Mouse (Mus musculus) right cerebral cortex, adult 18-20 months (tissue): Measurements from ENCODE around the gene Rtkn2.

ENCODE experiments used
- DNase-seq: peaks from one replicate; pipeline ENCODE4 v3.0.0; 2022; ENCODE audit warnings: mixed read lengths

Gene Rtkn2

DNA sequence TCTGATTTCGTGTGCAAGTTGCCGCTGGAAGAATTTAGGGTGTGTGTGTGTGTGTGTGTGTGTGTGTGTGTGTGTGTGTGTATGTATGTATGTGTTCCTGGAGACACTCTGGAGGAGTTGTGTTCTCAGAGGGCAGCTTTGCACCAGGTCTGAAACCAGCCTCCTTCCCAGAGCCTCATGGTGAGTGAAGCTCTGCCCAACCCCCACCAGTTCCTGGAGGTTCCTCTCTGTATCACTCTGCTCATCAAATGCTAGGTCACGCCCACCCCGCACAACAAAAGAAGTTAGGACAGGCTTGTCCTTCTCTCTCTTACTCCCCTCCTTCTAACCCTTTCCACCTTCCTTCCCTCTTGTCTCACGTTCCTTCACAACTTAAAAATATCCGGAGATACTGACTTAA lies 64.6 kb downstream of the Rtkn2 start:
- DNase-seq: no peak

DNA sequence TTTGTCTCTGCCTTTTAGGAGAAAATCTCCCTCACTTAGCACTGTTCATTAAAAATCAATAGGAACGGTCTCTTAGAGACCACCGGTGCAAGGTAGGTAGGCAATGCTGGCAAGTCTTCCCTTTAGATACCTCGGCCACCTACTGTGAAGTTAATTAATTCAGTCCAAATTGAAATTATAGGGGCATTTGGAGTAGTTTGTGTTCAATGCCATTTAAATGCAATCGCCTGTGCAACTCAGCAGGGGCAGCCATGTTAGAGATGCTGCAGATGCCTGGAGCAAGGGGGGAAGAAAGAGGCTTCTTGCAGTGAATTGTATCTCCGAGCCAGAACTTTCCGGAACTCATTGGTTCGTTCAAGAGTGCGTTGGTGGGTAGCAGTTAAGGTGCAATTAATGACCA lies 65.5 kb downstream of the Rtkn2 start:
- DNase-seq: no peak

DNA sequence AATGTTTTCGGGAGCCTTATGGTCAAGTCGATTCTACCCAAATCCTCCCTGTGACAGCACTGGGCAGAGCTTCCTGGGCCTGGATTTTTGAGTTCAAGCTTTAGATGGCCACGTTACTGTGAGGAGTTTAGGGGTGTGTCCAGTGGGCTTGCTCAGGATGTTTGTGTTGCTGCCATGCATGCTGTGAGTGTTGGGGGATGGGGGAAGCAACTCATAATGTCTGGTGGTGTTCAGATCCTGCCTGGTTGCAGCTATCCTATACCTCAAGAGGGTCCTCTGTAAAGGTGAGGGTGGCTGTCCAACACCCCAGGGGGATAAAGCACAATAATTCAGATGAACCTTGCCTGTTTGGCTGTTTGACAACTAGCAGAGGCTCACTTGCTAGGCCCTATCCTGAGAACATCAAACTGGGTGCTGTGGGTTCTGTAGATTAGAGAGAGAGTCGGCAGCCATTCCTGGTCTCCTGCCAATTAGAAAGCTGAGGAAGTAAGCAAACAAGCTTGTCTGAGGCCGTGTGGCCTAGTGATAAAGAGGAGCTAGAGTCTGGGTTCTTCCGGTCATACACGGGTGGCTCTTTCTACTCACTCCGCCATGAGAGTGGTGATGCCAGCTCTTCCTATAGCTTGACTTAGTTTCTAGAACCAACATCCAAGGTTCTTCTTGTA lies 69.4 kb downstream of the Rtkn2 start:
- no peak for DNase-seq

DNA sequence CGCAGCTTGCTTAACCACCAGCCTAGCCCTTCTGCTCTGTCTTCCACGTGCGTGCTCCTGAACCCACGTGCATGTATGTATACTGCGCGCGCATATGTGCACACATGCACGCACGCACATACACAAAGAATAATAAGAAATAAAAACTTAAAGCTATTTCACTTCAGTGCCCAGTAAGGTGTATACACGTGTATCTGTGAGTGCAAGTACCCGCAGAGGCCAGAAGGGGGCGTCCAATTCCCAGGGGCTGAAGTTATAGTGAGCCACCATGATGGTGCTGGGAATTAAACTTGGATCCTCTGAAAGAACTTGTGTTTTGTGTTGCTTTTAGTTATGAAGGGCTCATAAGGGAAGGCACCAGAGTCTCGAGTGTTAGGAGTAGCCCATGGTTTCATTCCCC lies 71.5 kb downstream of the Rtkn2 start:
- no peak for DNase-seq

DNA sequence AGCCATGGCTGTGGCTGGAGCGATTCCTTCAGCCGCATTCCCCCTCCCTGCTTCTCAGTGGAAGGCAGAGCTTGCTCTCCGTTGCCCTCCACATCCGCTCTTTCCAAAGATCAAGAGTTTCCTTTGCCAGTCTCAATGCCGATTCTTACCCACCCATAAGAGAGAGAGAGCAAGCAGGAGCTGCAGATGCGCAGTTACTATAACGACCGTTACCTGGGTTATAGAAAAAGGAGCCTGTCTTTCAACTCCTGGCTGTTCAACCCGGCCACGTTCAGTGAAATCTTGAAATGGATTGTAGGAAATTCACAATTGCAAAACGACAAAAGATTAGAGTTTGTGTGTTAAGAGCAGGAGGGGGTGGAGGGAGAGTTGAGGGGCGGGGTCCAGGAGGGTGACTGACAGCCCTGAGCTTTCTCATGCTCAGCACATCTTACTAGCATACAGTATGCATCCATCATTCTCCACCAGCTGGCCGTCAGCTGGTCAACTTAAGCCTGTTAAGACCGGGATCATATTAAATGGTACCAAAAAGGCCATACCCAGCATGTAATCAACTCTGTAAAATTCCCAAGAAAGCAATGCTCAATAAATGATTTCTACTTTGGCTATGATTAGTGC lies 72.1 kb downstream of the Rtkn2 start:
- DNase-seq: no peak

DNA sequence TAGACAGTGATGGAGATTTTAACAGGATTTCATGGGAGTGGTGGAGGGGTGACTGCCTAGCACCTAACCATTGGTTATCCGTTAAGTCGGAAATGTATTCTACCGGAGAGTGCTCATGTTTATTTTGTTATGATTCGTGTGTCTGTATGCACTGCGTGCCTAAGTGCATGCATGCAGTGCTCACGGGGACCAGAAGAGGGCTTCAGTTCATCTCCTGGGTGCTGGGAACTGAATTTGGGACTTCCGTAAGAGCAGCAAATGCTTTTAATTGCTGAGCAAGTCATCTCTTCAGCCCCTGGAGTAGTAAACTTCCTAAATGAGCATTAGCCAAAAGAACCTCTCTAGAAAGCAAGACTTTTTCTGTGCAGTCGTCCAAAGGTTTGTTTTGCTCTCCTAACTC lies 72.9 kb downstream of the Rtkn2 start:
- DNase-seq: no peak

DNA sequence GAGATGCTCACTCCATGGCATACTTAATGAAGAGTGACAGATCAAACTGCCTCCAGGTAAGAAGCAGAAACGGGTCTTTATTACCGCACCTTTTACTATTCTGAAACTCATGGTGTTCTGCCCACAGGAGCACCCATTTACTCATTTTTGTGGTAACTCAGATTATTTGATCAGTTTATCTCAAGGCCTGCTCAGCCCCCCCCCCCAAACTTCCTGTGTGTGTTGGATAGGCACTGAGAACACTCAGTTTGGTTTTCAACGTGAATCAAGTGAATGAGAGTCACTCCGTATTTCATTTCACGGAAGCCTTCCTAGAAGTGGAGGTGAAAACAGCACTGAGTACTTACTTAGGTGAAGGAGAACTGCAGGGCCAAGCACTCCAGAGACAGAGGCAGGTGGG lies 74.8 kb downstream of the Rtkn2 start:
- DNase-seq: no peak

DNA sequence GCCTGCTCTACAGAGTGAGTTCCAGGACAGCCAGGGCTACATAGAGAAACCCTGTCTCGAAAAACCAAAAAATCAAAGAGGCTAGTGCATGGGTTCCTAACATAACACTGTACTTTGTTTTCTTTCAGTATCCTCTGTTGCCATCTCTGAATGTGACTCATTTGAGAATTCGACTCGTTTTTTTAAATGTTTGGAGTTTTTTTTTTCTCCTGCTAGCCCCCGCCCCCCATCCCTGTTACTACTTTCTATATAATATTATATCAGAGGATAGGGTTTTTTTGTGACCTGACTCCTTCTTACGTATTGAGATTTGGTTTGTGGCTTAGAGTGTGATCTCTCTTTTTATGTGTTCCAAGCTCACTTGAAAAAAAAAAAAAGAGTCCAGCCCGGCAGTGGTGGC lies 75.3 kb downstream of the Rtkn2 start:
- no peak for DNase-seq

DNA sequence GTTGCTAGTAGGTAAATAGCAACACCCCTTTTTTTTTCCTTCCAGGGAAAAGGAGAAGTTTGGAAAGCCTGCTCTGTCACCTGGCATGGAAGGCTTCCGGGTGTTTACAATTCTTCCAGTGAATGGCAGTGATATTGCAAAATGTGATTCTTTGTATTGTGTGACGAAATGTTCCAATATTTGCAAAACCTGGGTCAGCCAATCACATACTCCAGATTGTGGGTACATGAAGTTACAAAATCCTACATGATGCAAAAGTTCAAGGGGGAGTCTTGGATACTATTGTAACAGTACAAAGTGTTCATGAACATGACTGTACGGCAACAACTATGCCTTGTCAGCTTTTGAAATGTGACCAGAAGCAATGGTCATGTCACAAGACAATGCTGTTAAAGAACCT lies 78.5 kb downstream of the Rtkn2 start:
- no peak for DNase-seq

DNA sequence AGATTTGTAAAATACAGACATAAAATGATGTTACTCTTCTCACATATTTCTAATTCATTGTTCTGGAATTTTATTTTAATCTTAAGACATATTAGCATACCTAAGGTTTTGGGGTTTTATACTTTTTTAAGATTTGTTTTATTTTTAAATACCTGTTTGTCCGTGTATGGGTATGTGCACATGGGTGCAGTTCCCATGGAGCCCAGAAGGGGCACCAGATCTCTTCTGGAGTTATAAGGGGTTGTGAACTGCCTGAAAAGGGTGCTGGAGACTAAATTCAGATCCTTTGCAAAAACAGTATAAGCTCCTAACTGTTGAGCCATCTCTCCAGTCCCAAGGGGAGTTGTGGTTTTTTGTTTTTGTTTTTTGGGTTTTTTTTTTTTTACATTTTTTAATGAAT lies 79.0 kb downstream of the Rtkn2 start:
- no peak for DNase-seq

DNA sequence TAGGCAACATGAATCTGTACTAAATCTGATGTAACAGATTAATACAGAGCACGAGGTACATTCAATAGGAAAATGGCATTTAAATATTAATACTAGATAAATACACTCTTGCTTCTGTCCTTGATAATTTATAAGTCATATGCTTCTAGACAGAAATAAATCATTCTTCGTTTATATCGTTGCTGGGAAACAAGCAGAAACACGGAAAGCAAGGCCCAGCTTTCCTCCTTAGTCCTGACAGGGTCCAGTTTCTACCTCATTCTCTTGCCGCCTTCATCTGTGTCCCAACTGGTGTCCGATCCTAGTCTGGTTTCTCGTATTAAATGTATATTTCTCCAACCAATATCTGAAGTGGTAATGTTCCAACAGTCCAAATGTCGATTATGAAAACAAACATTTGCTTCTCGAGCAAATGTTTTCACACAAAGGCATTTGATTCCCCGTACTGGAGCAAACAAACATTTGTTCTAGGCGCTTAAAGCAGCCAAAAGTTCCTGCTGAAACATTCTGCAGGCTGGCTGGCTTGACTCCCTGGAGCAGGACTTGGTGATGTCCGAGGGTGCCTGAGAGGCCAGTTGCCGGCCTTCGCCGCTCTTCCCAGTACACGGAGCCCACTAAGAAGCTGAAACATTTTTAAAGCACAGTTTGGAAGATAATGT lies 81.3 kb downstream of the Rtkn2 start:
- DNase-seq: no peak

DNA sequence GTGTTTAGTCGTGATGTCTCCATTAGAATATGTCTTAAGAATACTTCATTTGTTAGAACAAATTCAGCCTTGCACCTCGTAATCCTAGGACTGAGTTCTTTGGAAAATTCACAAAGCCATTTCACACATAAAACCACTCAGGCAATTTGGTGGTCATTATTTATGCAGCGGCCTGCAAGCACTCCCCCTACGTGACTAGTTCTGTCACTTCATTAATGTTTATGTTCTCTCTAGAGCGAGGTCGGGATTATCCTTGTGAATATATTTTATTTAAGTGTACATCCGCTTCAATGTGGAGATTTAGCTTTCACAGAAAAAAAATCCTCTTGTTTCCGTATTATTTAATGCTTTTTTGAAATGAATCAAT lies 81.9 kb downstream of the Rtkn2 start:
- no peak for DNase-seq

DNA sequence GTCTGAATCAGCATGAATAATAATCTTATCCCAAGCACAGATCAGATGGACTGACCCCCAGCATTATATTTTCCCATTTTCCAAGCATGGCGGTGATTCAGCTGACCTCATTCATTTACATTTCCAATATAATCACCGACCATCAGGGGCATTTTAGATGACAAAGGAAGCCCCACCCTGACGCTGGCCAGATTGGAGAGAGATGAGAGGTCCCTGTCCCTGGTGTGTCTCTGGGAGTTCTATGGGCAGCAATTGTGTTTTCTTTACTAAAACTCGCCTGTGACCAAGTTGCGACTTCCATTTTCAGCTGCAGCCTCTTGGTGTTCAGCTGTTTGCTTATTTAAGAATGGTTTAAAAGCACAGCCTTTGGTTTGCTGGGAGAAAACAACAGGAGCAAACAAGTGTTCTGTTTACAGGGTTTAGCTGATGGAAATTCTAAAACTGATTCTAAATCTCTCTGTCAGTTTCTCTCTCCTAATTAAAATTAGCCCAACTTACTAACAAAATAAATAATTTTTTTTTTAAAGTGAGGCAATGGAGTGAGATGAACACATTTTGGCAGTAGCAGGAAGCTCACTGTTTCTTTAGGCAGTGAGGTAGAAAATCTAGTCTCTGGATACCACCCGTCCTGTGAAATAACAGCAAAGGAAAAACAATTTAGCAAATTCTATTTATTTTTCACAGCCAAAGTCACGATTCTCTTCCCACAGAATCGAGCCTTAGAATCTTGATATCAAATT lies 84.6 kb downstream of the Rtkn2 start:
- no peak for DNase-seq

DNA sequence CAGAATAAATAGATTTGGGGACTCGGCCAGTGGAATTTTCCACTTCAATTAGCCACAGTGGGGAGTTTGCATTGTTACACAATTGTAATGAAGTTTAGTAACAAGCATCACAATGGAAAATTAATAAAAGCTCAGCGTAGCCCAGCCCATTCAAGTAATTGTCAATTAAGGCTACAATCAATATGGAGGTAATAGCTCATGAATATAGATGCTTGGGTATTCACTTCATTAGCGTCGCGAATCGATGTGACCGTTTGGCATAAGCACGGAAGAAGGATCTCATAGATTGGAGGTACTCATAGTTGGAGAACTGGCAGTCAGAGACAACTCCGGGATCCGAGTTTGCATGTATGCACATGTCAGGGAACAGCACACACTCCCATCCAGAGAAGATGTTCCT lies 85.2 kb downstream of the Rtkn2 start:
- no peak for DNase-seq

DNA sequence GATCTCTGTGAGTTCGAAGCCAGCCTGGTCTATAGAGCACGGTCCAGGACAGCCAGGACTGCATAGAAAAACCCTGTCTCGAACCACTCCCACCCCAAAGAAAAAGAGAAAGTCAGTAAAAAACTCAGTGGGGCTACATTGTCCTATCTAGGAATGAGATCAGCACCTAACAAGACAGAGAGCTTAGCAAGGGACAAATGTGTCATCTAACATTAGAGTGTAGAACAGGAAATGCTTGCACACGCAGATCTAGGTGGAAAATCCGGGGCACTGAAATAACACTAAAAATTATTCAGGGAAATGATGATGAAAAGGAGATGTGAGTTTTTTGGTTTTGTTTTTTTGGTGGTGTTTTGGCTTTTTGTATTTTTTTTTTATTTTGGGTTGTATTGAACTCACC lies 86.8 kb downstream of the Rtkn2 start:
- no peak for DNase-seq

DNA sequence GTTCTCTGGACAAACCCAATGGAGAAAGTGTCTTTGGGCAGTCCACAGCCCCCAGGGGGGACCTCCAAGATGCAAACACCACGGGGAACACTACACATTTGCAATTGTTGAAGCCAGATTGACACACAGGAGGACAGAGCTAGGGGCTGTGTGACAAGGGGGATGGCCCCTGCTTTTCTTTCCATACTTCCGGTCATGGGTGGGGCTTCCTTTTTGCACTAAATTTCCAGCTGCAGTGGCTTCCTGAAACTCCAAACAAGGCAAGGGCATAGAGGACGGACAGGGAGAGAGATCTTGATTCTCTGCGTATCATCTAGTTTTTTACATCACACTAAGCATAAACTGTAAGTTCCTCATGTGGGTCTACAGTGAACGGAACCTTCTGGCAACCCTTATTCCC lies 88.6 kb downstream of the Rtkn2 start:
- DNase-seq: no peak

DNA sequence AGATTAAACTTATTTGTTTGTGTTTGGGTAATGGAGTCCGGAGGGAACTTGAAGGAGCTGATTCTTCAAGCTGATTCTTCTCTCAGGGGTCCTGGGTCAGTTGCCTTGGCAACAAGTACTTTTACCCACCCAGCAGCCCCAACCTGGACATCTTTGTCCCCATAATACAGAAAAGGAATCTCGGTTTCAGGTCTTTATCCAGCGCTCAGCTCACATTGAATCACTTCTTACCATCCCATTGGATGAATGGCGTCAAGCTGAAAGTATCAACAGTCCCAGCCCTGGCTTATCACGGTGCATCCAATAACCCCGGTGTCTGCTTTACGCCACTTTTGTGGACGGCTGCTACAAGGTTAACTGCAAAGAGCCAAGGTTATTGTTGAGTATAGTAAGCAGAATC lies 89.1 kb downstream of the Rtkn2 start:
- DNase-seq: no peak

DNA sequence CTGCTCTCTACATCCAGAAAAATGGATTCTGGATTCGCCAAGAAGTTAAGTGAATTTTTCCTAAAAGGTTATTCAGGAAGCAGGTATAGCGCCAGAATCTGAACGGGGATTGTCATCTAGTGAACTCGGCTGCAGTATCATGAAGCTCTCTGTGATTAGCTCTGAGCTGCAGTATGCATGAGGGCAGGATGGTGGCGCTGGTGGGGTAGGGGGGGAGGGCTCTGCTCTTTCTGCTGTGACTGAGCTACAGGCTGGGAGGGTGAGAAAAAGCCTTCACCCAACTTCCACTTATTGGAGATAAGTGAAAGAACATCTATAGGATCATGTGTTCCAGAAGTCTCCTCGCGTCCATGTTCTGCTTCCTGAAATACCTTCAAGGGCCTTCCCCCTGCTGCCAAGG lies 91.7 kb downstream of the Rtkn2 start:
- no peak for DNase-seq

DNA sequence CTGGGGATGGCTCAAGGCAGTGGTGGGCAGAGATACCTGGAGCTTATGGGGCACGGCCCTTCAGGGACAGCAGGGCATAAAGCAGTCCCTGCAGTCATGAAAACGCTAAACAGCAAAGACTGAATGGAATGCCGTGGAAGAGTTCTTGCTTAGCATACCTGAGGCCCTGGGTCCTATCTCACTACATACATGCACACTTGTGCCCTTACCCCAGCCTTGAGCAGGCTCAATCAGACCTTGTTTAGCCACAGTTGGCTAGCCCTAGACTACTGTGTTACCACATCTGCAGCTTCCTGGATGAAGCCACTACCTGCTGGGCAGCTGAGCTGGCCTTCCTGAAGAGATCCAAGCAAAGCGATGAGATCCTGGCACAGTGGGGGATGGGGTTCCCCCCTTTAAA lies 93.3 kb downstream of the Rtkn2 start:
- no peak for DNase-seq

DNA sequence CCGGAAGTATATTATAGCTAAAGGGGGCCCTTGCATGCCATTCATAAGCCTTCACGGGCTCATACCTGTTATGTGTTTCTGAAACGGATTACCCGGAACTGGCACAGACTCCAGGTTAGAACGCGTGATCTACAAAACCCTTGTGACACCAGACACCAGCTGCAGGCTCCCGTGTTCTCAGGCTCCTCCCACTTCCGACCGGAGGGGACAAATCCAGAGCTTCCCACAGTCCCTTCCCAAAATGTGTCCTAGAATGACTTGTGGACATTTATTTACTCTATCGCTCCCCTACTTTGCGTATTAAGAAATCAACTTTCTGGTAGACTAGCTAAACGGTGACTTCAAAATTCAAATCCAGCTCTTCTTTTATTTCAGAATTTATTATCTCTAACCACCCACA lies 94.9 kb downstream of the Rtkn2 start:
- no peak for DNase-seq

DNA sequence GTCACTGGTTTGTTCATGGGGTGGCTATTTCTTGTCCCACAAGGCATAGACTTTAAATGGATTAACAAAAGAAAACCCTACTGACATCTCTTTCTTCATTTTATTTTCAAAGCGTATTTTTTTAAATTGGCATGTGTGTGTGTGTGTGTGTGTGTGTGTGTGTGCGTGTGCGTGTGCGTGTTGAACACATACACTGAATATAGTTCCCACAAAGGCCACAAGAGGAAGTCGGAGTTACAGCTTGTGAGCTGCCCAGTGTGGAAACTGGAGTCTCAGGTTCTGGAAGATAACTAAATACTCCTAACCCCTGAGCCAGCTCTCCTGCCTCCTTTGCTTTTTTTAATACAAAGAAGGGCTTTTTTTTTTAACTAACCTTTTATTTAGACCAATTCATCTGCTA lies 95.8 kb downstream of the Rtkn2 start:
- DNase-seq: no peak

DNA sequence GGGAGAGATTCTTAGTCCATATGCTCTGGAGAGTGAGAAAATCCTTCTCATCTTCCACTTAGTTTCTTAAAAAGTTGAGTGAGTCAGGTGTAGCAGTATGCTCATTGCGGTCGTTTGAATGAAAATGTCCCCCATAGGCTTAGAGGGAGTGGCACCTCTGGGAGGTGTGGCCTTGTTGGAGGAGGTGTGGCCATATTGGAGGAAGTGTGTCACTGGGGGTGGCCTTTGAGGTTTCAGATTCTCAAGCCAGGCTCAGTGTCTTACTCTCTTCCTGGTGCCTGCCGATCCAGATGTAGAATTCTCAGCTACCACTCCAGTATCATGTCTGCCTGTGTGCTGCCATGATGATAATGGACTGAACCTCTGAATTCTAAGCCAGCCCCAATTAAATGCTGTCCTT lies 99.3 kb downstream of the Rtkn2 start:
- DNase-seq: no peak

DNA sequence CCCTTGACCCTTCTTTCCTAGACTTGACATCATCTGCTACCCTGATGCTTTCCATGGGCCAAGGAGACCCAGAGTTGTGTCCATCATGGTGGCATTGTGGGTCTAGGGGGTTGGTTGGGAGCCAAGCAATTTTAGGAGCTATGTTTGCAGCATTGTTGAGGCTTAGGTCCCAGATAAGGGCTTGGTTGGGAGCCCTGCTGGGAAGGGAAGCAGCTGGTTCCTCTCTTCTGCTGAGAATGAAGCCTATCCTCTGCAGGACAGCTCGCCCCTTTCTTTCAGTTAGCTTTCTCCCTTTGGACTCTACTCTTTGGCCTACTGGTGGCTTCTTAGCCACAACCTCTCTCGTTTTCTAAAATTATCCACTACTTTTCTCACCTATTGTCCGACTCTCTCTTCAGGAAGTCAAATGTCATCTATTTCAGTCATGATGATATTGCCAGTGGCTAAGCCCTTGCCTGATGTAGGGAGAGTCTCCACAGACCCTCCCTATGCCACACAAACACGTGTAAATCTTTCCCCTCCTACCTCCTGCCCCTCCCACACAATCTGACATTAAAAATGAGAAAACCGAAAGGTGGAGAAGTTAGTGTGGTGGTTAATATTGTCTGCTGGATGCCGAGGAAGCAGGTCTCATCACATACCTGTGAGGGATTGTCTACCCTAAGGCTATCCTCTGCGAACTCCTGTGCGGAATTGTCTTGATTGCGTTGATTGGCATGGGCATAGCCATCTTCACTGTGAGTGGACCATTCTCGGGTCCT lies 100.7 kb downstream of the Rtkn2 start:
- no peak for DNase-seq
